Mouse (Mus musculus): ENCODE results near the gene Stxbp4.

Stxbp4 gene

GRCm38 (mm10) chr11:90637440-90638311, at the start of gene Stxbp4, which contains the start of gene Cox11:
TSS of gene Stxbp4 (minus strand) at chr11:90638084.
TSS of gene Cox11 (plus strand) at chr11:90638173.
- peak; percentile 92 to 93 for DNase-seq (ENCODE audit: low spot score in 2 of 2)

GRCm38 (mm10) chr11:90687040-90687439, 49.2 kb upstream of the Stxbp4 start:
- no peak for DNase-seq (ENCODE audit: low spot score in 2 of 2)

GRCm38 (mm10) chr11:90686287-90687025, 48.6 kb upstream of the Stxbp4 start:
- DNase-seq (ENCODE audit: low spot score in 2 of 2): peak in 1 of 2 experiments; percentile 43

GRCm38 (mm10) chr11:90685196-90685595, 47.3 kb upstream of the Stxbp4 start:
- peak in 1 of 2 experiments; percentile 17 for DNase-seq (ENCODE audit: low spot score in 2 of 2)

GRCm38 (mm10) chr11:90684765-90685164, 46.9 kb upstream of the Stxbp4 start:
- peak in 1 of 2 experiments; percentile 30 for DNase-seq (ENCODE audit: low spot score in 2 of 2)

GRCm38 (mm10) chr11:90681171-90681570, 43.3 kb upstream of the Stxbp4 start:
- DNase-seq (ENCODE audit: low spot score in 2 of 2): peak in 1 of 2 experiments; percentile 48

GRCm38 (mm10) chr11:90678582-90678981, 40.7 kb upstream of the Stxbp4 start:
- DNase-seq (ENCODE audit: low spot score in 2 of 2): no peak

- DNase-seq (ENCODE audit: low spot score in 2 of 2): peak in 1 of 2 experiments; percentile 29
These were observed 39.9 kb upstream of the Stxbp4 start for GRCm38 (mm10) chr11:90677771-90678288.

GRCm38 (mm10) chr11:90677027-90677426, 39.1 kb upstream of the Stxbp4 start:
- DNase-seq (ENCODE audit: low spot score in 2 of 2): no peak

GRCm38 (mm10) chr11:90675479-90676110, 37.7 kb upstream of the Stxbp4 start:
- DNase-seq (ENCODE audit: low spot score in 2 of 2): no peak

- DNase-seq (ENCODE audit: low spot score in 2 of 2): no peak
These were observed 29.4 kb upstream of the Stxbp4 start for GRCm38 (mm10) chr11:90667325-90667724.

- DNase-seq (ENCODE audit: low spot score in 2 of 2): no peak
These were observed 29.0 kb upstream of the Stxbp4 start for GRCm38 (mm10) chr11:90666916-90667315.

- DNase-seq (ENCODE audit: low spot score in 2 of 2): no peak
These were observed 28.4 kb upstream of the Stxbp4 start for GRCm38 (mm10) chr11:90666144-90666757.

- DNase-seq (ENCODE audit: low spot score in 2 of 2): peak in 1 of 2 experiments; percentile 24
These were observed 27.3 kb upstream of the Stxbp4 start for GRCm38 (mm10) chr11:90665161-90665560.

- DNase-seq (ENCODE audit: low spot score in 2 of 2): no peak
These were observed 26.6 kb upstream of the Stxbp4 start for GRCm38 (mm10) chr11:90664345-90664986.

- DNase-seq (ENCODE audit: low spot score in 2 of 2): no peak
These were observed 25.9 kb upstream of the Stxbp4 start for GRCm38 (mm10) chr11:90663618-90664297.

- no peak for DNase-seq (ENCODE audit: low spot score in 2 of 2)
These were observed 25.2 kb upstream of the Stxbp4 start for GRCm38 (mm10) chr11:90663052-90663451.

GRCm38 (mm10) chr11:90660662-90661061, 22.8 kb upstream of the Stxbp4 start:
- no peak for DNase-seq (ENCODE audit: low spot score in 2 of 2)

GRCm38 (mm10) chr11:90657527-90657926, 19.6 kb upstream of the Stxbp4 start:
- no peak for DNase-seq (ENCODE audit: low spot score in 2 of 2)

GRCm38 (mm10) chr11:90652603-90653002, 14.7 kb upstream of the Stxbp4 start:
- no peak for DNase-seq (ENCODE audit: low spot score in 2 of 2)

All from urinary bladder, postnatal 4 days (tissue).